Mouse (Mus musculus): ENCODE data around the gene Gnb2.

The Gnb2 gene

GRCm38 (mm10) chr5:137518436-137518835, 14.9 kb downstream of the Gnb2 start, which contains the start of gene Gigyf1:
Gene Gigyf1, plus strand, starts transcription at chr5:137518548.
- no peak for DNase-seq

GRCm38 (mm10) chr5:137514811-137515210, 18.5 kb downstream of the Gnb2 start:
- DNase-seq = no peak

GRCm38 (mm10) chr5:137513951-137514721, 19.2 kb downstream of the Gnb2 start:
- DNase-seq = no peak

- DNase-seq = peak in 1 of 2 experiments; percentile 44
These were observed 20.2 kb downstream of the Gnb2 start for GRCm38 (mm10) chr5:137512847-137513794.

GRCm38 (mm10) chr5:137511706-137512105, 21.6 kb downstream of the Gnb2 start:
- no peak for DNase-seq

GRCm38 (mm10) chr5:137510573-137511390, 22.5 kb downstream of the Gnb2 start:
- DNase-seq = no peak

GRCm38 (mm10) chr5:137510014-137510501, 23.3 kb downstream of the Gnb2 start:
- peak; percentile 76 to 82 for DNase-seq

GRCm38 (mm10) chr5:137504041-137504440, 29.3 kb downstream of the Gnb2 start:
- DNase-seq = no peak

- peak in 1 of 2 experiments; percentile 74 for DNase-seq
These were observed 30.6 kb downstream of the Gnb2 start for GRCm38 (mm10) chr5:137502667-137503110.

GRCm38 (mm10) chr5:137501709-137502666, 31.3 kb downstream of the Gnb2 start, which contains the start of gene Pop7:
Gene Pop7, minus strand, starts transcription at chr5:137502518.
- DNase-seq = peak; percentile 100

- DNase-seq = no peak
These were observed 33.1 kb downstream of the Gnb2 start for GRCm38 (mm10) chr5:137500186-137500585.

- DNase-seq = no peak
These were observed 39.5 kb downstream of the Gnb2 start for GRCm38 (mm10) chr5:137493831-137494230.

- no peak for DNase-seq
These were observed 41.8 kb downstream of the Gnb2 start for GRCm38 (mm10) chr5:137491559-137491958.

- no peak for DNase-seq
These were observed 45.7 kb downstream of the Gnb2 start for GRCm38 (mm10) chr5:137487616-137488015.

- DNase-seq = no peak
These were observed 47.5 kb downstream of the Gnb2 start for GRCm38 (mm10) chr5:137485851-137486155.

GRCm38 (mm10) chr5:137485071-137485850, 48.0 kb downstream of the Gnb2 start:
- DNase-seq = no peak

- DNase-seq = no peak
These were observed 51.4 kb downstream of the Gnb2 start for GRCm38 (mm10) chr5:137481897-137482296.

GRCm38 (mm10) chr5:137481138-137481537, 52.2 kb downstream of the Gnb2 start:
- peak in 1 of 2 experiments; percentile 62 for DNase-seq
